Mouse (Mus musculus) embryonic facial prominence, embryonic 14.5 days (tissue): Measurements from ENCODE around the gene Foxp4. TPM values are rescaled to one million over a fixed set of nuclear protein-coding genes. Genes with fewer than 3 reads are reported as not detected.

Source experiments
- ATAC-seq: fragments of 200-750 bp; cut with Nextera tagmentation; 2 replicates; pipeline ENCODE4 v1.8.0; 2017; ENCODE audit warnings: low read depth, moderate number of reproducible peaks, moderate TSS enrichment
- DNase-seq: peaks from one replicate; pipeline ENCODE4 v3.0.0-alpha.2; 2015; ENCODE audit warnings: low spot score
- H3K27ac ChIP-seq: fragments of 300-500 bp; sonication (generic); replicated peaks from 2 replicates; pipeline ENCODE4 v1.5.1; 2014; ENCODE audit warnings: low read depth, mild to moderate bottlenecking, low read length, moderate library complexity
- H3K27me3 ChIP-seq: fragments of 300-500 bp; sonication (generic); replicated peaks from 2 replicates; pipeline ENCODE4 v1.6.1; 2014; ENCODE audit warnings: low read length; ENCODE audit not compliant: control insufficient read depth, insufficient read depth
- H3K36me3 ChIP-seq: fragments of 300-500 bp; sonication (generic); 2 replicates; pipeline ENCODE4 v1.6.1; 2014; ENCODE audit warnings: low read length, mixed read lengths; ENCODE audit not compliant: control insufficient read depth, insufficient read depth
- H3K4me1 ChIP-seq: fragments of 300-500 bp; sonication (generic); 2 replicates; pipeline ENCODE4 v1.6.1; 2014; ENCODE audit warnings: antibody characterized with exemption, low read length; ENCODE audit not compliant: control insufficient read depth, insufficient read depth
- H3K4me2 ChIP-seq: fragments of 300-500 bp; sonication (generic); 2 replicates; pipeline ENCODE4 v1.6.1; 2014; ENCODE audit warnings: low read depth, mild to moderate bottlenecking, low read length, moderate library complexity, mixed read lengths
- H3K4me3 ChIP-seq: fragments of 300-500 bp; sonication (generic); 2 replicates; pipeline ENCODE4 v1.5.1; 2014; ENCODE audit warnings: low read depth, mild to moderate bottlenecking, low read length
- H3K9ac ChIP-seq: fragments of 300-500 bp; sonication (generic); 2 replicates; pipeline ENCODE4 v1.6.1; 2014; ENCODE audit warnings: low read depth, mild to moderate bottlenecking, low read length, moderate library complexity, mixed read lengths
- H3K9me3 ChIP-seq: fragments of 300-500 bp; sonication (generic); 2 replicates; pipeline ENCODE4 v1.6.1; 2016; ENCODE audit warnings: low read length; ENCODE audit not compliant: control insufficient read depth
- WGBS: fragments of 180-500 bp; shearing (Covaris S2); extraction: QIAGEN DNeasy Blood & Tissue Kit; methylation state at CpG from one replicate; pipeline ENCODE4 v1.1.7; 2014; 5-methylcytosine and 5-hydroxymethylcytosine counted together
- polyA plus RNA-seq: library from polyadenylated mRNA; unstranded; fragments of >200 nt; fragmentation: Nextera tagmentation; extraction: Ambion mirVana; gene quantifications from 2 replicates; pipeline ENCODE4 v1.2.1, GENCODE M21; 2014

Foxp4 gene
- polyA plus RNA-seq, 1 experiment from 2014 or later: 21.0 TPM

DNA sequence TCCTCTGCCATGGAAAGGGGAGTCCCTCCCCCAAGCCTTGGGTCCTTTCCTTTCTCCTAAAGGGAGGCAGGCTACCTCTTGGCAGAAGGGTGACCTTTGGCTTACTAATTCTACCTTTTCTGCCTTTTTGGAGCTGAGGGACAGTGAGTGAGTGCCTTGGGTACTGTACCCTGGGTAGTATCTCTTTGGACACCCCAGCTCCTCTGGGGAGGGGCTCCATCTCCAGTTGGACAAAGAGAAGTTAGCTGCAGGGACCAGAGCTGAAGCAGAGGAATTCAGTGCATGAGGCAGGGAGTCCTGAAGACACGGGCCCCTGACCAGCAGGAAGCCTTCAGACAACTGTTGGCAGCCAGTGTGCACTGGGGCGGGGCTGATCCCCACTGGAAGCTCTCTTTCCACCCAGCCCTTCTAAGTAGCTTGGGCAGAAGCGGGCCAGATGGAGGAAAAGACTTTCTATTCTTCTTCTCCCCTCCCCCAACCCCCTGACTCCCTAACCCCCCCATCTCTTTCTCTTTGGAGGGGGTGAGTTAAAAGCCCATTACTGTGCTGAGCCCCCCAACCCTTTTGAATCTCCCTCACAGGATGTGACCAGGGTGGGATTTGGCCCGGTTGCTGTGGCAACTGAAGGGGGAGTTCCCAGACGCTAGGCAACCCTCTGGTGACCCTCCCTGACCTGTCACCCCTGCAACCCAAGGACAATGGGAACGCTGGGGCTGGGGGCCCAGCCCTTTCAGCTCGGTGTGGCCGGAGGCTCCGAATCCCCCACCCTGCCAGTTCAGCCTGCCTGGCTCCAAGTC lies 26.3 kb downstream of the Foxp4 start:
- Histone ChIP-seq H3K4me1 (peaks cover 16% of the 10 kb centered on the region), H3K27me3 (no peaks in the 10 kb centered on the region), H3K9me3 (no peaks in the 10 kb centered on the region), H3K9ac (no peak overlapping the region), H3K36me3 (peaks cover 33% of the 10 kb centered on the region), H3K27ac (peak overlapping the region; percentile 24; the same call in 1 of the 2 replicates), H3K4me2 (no peak overlapping the region), H3K4me3 (no peak overlapping the region)
- ATAC-seq: peak; percentile 88
- peak; percentile 85 for DNase-seq
- 11% methylated on average over 9 of the region's 9 CpGs for WGBS

DNA sequence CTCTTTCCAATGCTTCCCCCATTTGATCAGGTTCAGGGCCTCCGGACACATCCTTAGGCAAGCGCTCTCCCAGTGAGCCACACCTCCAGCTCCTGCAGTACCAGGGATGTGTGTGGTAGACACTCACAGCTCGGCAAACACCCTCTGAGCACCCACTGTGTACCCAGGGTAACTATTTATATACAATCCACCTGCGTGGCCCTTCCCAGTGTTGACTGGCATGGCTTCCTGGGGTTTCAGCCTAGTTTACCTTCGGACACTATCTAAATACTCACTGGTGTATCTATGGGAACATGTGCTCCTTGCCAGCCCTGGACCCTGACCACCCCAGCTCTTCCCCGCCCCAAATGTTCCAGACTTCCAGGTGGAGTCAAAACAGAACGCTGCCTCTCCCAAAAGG lies 34.7 kb downstream of the Foxp4 start:
- Histone ChIP-seq H3K9ac (no peak overlapping the region), H3K27me3 (no peaks in the 10 kb centered on the region), H3K4me3 (no peak overlapping the region), H3K27ac (no peak overlapping the region; the same call in 1 of the 2 replicates), H3K4me1 (peaks cover 21% of the 10 kb centered on the region), H3K36me3 (peaks cover 27% of the 10 kb centered on the region), H3K4me2 (no peak overlapping the region), H3K9me3 (no peaks in the 10 kb centered on the region)
- DNase-seq: no peak
- WGBS: 64% methylated on average over 7 of the region's 7 CpGs
- ATAC-seq: no peak

- Histone ChIP-seq H3K27me3 (no peaks in the 10 kb centered on the region), H3K4me1 (peaks cover 21% of the 10 kb centered on the region), H3K9me3 (no peaks in the 10 kb centered on the region), H3K4me2 (no peak overlapping the region), H3K27ac (no peak overlapping the region; the same call in 1 of the 2 replicates), H3K4me3 (no peak overlapping the region), H3K9ac (no peak overlapping the region), H3K36me3 (peaks cover 24% of the 10 kb centered on the region)
- no peak for ATAC-seq
- no peak for DNase-seq
- WGBS: 49% methylated on average over 19 of the region's 19 CpGs
Measured at GRCm38 (mm10) chr17:47889267-47889666, 35.2 kb downstream of the Foxp4 start.

DNA sequence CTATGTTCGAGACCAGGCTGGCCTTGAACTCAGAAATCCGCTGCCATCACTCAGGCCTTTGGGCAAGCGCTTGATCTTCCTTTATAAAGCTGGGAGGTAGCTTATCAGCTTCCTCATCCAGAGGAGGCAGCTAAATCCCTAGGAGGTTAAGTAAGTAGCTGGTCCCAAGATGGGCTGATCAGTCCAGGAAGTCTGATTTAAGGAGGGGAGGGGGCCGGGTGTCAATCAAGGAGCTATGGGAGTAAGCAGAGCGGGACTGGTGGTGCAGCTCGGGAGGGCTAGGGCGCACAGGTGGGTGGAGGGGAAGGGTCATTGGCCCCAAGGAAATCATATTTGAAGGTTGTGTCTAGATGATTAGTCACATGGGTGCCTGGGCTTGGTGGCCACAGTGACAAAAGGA lies 35.8 kb downstream of the Foxp4 start:
- WGBS: 68% methylated on average over 7 of the region's 7 CpGs
- DNase-seq (no peak), ATAC-seq (no peak)
- no peak overlapping the region for H3K4me2 ChIP-seq
- peaks cover 21% of the 10 kb centered on the region for H3K4me1 ChIP-seq
- no peak overlapping the region for H3K4me3 ChIP-seq
- H3K9me3 ChIP-seq: no peaks in the 10 kb centered on the region
- H3K27me3 ChIP-seq: no peaks in the 10 kb centered on the region
- peak overlapping the region; percentile 53 for H3K27ac ChIP-seq
- peaks cover 24% of the 10 kb centered on the region for H3K36me3 ChIP-seq
- H3K9ac ChIP-seq: no peak overlapping the region

GRCm38 (mm10) chr17:47888155-47888455 lies 36.3 kb downstream of the Foxp4 start:
- ATAC-seq (no peak; the same call in 1 of the 2 replicates), DNase-seq (peak; percentile 86)
- peak overlapping the region; percentile 53 for H3K27ac ChIP-seq
- 10% methylated on average over 6 of the region's 6 CpGs for WGBS
- H3K9ac ChIP-seq: peak overlapping the region; percentile 37; the same call in 1 of the 2 replicates
- H3K4me1 ChIP-seq: peaks cover 21% of the 10 kb centered on the region
- no peak overlapping the region for H3K4me3 ChIP-seq
- H3K27me3 ChIP-seq: no peaks in the 10 kb centered on the region
- peak overlapping the region; percentile 20; the same call in 1 of the 2 replicates for H3K4me2 ChIP-seq
- no peaks in the 10 kb centered on the region for H3K9me3 ChIP-seq
- H3K36me3 ChIP-seq: peaks cover 22% of the 10 kb centered on the region

DNA sequence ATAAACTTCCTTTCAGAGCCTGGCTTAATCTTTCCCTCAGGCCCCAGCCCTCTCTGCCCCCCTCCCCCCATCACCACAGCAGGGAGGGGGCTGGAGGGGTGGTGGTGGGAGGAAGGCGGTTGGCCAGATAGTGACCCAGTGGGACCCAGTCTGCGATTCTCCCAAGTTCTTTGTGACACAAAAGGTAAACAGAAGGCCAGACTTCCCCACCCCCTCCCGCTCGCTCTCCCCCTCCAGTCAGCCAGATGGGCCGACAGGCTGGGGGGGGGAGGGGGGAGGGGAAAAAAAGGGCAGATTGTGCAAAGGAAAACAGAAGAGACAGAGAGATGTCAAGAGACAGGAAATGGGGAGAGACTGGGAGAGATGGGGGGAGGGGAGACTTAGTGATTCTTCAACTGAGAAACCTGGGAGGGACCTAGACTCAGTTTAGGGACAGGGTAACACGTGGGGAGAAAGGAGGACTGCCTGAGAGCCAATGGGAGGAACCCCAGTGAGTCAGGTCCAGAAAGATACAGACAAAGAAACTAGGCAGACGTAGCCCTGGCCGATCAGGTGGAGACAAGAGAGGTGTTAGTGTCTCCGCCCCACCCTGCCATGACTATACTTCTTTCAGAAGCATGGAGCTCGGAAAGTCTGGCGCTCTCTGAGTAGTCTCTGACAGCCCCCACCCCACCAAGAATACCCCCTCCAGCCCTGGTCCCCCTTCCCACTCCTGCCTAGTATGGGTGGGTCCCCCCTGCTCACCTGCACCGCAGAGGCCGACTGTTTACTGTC lies 36.9 kb downstream of the Foxp4 start:
- peak; percentile 63 for DNase-seq
- ATAC-seq: peak; percentile 81
- Histone ChIP-seq H3K4me3 (no peak overlapping the region), H3K27ac (peak overlapping the region; percentile 53), H3K4me2 (peak overlapping the region; percentile 21; the same call in 1 of the 2 replicates), H3K27me3 (no peaks in the 10 kb centered on the region), H3K4me1 (peaks cover 21% of the 10 kb centered on the region), H3K9me3 (no peaks in the 10 kb centered on the region), H3K9ac (peak overlapping the region; percentile 37; the same call in 1 of the 2 replicates), H3K36me3 (peaks cover 23% of the 10 kb centered on the region)
- WGBS: 22% methylated on average over 12 of the region's 13 CpGs

GRCm38 (mm10) chr17:47883099-47883498 lies 41.3 kb downstream of the Foxp4 start:
- ATAC-seq (no peak), DNase-seq (no peak)
- Histone ChIP-seq H3K4me3 (no peak overlapping the region), H3K4me2 (no peak overlapping the region), H3K36me3 (peaks cover 33% of the 10 kb centered on the region; the same call in 1 of the 2 replicates), H3K27ac (no peak overlapping the region), H3K27me3 (no peaks in the 10 kb centered on the region), H3K9ac (no peak overlapping the region), H3K9me3 (no peaks in the 10 kb centered on the region), H3K4me1 (peaks cover 49% of the 10 kb centered on the region)
- WGBS: 90% methylated on average over 5 of the region's 5 CpGs

DNA sequence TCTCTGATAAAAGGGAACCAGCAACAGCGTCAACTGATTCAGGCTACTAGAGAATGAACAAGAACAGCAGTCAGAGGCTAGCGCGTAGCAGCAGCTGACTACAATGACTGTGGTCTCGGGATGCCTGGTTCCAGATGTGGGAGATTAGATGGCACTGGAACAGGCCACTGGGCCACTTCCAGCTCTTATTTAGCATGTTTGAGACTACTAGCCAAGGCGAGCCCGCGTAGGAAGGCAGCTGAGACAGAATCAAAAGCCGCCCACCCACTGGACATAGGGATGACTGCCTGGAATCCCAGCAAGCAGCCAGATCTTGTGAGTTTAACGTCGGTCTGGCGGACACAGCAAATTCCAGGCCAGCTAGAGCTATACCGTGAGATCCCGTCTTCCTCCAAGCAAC lies 43.1 kb downstream of the Foxp4 start:
- DNase-seq: no peak
- WGBS: 32% methylated on average over 13 of the region's 13 CpGs

More for the DNA sequence above, 43.1 kb downstream of the Foxp4 start:
- Histone ChIP-seq H3K36me3 (peaks cover 42% of the 10 kb centered on the region), H3K4me3 (no peak overlapping the region), H3K9ac (no peak overlapping the region), H3K9me3 (no peaks in the 10 kb centered on the region), H3K27me3 (no peaks in the 10 kb centered on the region), H3K4me1 (peaks cover 42% of the 10 kb centered on the region), H3K27ac (peak overlapping the region; percentile 25; the same call in 1 of the 2 replicates), H3K4me2 (no peak overlapping the region)
- no peak for ATAC-seq
